Mouse (Mus musculus): ENCODE data around the gene 1810024B03Rik.

DNA sequence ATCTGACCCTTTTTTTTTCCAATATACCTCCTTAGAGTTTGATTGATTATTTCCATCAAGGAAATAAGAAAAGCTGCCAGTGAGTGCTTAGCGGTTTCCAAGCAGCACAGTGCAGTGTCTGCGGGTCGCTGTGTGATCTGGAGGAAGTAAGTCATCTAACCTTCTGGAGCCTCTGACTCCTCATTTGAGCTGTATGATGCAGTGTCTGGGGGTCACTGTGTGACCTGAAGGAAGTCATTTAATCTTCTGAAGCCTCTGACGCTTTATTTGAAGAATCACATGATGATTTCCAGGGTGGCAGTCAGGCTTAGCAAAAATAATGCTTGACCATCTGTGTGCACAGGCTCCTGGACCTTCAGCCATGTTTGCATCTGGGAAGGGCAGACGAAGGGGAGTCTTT lies 44.7 kb upstream of the 1810024B03Rik start:
- TF ChIP-seq CTCF (IDR thresholded peaks at IDR 0.05; ENCODE audit: low read depth, low read length) (no peak), POLR2AphosphoS5 (IDR thresholded peaks at IDR 0.05; ENCODE audit: insufficient replicate concordance, low read depth, low read length) (no peak), GATA1 (IDR thresholded peaks at IDR 0.05; ENCODE audit: borderline replicate concordance, low read length) (no peak), TAL1 (conservative IDR thresholded peaks at IDR 0.05; ENCODE audit: low read depth, low read length) (no peak)
